Mouse (Mus musculus): ENCODE data around the gene Tcp11l1.

Gene Tcp11l1

DNA sequence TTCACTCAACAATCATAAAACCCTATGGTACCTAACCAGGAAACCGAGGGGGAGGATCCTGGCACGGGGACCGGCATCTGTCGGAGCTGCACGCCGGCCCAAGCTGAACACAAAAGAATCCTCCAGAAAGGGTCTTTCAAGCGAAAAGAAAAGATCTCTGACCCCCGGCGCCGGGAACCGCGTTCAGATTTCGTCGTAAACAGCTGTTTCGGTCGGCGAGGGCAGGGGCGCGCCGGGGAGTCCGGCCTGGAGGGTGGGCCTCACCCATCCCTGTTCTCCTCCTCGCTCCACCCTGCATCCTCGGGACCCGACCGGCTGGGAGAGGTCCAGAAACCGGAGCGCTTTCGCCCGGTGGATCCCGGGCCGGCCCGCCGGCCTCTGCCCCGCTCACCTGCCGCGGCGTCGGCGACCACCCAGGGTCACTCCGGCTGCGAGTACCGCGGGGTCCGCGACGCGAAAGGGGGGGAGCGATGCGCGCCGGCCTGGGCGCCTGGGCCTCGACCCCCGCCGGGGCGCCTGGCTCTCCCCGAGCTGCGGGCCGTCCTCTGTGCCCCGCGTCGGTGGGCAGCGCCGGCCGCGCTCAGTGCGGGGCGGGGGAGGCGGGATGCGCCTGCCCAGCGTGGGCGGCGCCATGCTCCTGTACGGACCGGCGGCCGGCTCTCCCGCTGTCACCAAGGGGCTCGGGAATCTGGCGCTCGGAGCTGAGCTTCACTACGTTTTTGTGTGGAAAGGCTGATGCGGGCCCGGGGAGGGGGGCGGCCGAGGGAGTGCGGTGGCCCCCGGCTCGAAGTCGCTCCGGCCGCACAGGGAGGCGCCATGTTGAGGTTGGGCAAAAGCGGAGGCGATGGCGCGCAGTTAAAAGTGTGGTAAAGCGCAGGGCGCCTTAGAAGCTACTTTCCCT, at the start of gene Tcp11l1:
TSS of gene Tcp11l1 (minus strand) at position 585 of the 901 bp plus-strand sequence.
- CTCF ChIA-PET, result interaction anchor here (0.5 kb wide), 1 partner anchor 51 kb away, joined by 3 read pairs; no protein-coding TSS in a partner anchor

DNA sequence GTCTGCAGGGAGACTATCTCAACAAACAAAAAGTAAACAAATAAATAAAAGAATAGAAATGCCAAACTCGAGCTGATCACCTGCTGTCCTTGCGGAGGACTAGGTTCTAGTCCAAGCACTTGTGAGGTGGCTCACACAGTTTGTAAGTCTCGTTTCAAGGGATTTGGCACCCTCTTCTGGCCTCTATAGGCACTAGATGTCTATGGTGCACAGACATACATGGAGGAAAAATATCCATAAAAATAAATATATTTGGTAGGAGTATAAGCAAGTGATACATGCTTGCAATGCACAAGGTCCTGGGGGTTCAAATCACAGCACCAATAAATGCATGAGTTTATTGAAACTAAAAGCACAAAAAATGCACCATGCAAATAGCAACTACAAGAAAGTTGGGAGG, 38.6 kb upstream of the Tcp11l1 start:
- CTCF ChIA-PET, result no interaction called here

DNA sequence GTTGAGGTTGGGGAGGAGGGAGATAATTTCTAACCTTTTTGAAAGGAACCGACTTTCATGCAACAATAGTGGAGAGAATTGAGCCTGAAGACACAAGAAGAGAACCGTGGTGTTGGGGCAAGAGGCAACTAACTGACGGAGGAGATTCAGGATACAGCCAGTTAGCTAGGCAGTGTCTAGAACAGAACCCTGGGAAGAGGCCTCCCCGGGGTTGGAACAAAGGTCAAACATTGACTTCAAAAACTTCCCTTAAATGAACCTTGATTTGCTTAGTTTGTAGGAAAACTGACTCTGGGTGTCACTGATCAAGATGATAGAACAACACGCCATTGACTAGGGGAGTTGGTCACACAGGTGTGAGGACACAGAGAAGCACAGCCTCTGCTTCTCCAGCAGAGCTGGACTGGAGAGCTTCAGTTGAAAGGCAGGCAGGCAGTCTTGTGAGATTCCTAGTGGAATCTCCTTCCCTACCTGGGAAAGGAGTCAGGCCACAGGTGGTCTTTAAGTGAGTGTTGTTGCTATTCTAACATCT, 36.7 kb upstream of the Tcp11l1 start:
- CTCF ChIA-PET, result no interaction called here

DNA sequence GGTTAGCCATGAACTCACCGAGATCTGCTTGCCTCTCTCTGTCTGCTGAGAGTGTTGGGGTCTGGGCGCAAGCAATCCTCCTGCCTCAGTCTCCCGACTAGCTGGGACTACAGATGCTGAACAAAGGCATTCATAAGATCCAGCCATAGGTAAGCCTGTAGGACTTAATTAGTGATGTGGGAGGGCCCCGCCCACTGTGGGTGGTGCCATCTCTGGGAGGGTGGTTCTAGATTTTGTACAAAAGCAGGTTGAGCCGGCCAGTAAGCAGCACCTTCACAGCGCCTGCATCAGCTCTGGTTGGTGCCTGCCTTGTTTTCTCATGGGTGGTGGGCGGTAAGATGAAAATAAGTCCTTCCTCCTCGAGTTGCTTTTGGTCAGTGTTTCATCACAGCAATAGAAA, 34.3 kb upstream of the Tcp11l1 start:
- CTCF ChIA-PET, result no interaction called here

DNA sequence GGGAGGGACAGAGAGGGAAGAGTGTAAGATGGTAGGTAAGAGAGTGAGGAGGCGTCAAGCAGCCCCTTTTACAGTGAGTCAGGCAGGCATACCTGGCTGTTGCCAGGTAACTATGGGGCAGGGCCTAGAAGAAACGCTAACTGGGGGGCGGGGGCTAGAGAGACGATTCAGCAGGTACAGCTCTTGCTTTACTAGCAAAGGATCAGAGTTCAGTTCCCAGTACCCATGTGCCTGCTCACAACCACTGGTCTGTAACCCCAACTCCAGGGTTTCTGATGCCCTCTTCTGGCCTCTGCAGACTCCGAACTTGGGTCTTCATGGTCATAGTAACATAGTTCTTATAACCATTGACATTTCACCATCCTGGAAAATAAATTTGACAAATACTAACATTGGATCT, 32.0 kb upstream of the Tcp11l1 start:
- CTCF ChIA-PET, result no interaction called here

DNA sequence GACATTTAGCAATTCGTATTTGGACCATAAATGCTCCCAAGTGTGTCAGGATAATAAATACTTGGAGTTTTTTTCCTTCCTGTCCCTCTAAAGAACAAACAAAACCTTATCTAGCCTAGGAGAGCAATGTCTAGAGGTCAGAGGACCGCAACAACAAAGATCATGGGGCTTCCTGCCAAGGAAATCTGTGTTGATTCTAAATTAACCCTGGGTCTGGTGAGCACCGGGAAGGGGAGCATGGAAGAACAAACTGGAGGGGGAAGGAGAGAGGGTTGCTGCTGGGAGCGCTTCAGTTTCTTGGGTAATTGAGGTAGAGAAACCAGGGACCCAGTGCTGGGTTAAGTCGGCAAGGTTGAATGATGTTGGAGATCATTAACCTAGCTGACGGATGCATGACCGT, 31.2 kb upstream of the Tcp11l1 start:
- CTCF ChIA-PET, result no interaction called here

DNA sequence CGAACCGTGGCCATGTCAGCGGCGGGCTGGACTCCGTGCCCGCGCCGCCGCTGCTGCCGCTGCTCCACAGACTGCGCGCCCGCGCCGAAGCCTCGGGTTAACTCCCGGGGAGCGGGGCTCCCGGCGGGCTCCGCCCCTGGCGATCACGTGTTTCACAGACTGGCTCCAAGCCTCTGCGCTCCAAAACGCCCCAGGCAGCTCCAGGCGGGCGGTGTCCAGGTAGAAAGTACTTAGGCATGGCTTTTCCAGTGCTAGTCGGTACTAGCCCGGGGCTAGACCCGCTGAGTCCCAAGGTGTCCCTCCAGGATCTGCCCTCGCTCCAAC, 30.7 kb upstream of the Tcp11l1 start, which contains the start of gene Depdc7:
TSS of gene Depdc7 (minus strand) at position 138 of the 324 bp plus-strand sequence.
- CTCF ChIA-PET, result no interaction called here

DNA sequence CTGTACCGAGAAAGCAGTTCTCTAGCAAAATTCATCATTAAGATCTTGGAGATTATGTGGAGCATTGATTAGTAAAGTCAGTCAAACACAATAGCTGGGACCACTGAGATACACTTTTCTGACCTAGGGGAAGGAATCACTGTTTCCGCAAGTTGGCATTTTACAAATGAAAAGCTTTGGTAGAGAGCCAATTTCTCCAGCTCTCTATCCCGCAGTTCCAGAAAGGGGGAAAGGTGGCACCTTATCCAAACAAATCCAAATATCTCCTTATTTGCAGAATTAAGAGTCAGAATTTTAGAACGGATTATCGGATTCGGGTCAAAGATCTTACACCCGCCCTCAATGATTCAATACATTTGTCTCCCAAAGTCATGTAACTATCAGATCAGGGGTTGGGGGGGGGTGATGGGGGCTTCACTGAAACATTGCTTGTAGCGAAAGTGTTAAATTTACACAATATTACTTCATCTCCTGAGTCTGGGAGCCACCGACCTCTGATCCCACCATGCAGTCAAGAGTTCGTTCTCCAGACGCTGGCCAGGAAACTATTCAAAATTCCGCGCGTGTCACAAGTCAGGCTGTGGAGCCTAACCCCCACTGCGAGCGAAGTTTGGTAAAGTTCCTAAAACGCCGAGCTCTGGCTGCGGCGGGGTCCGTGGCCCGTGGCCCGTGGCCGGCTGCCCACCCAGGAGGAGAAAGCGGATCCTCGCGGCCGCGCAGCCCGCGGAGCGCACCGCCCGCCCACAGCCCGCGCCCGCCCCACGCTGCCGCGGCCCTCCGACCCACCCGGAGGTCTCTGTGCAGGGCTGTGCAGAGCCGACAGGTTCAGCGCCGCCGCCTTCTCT, 30.1 kb upstream of the Tcp11l1 start:
- CTCF ChIA-PET, result no interaction called here

DNA sequence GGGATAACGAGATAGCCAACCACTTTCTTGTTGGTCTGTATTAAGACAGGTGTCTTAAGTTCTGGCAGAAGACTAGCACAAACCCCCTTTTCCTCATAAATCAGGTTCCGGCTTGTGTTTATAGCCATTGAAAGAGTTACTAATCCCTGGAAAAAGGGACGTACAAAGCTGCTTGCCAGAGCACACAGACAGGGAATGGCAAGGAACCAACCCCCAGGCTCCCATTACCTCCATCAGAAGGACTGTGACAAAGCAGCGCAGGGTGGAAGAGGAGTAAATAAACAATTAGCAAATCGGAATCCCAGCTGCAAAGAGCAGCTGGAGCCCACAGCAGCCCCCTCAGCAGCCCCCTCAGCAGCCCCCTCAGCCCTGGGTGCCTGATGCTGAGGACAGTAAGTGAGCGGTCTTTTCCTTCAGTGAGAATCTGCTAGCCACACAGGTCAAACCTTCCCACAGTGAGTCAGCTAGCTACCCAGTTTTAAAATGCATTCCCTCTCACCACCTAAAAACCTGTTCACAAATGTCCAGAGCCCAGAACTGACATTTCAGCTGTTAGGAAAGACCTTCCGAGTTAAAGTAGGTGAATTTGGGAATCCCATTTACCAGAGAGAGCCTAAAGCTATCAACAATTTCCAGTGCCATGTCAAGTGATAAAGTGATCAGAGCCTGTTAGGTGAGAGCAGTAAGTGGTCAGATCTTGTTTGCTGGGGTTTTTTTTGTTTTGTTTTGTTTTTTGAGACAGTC, 29.2 kb upstream of the Tcp11l1 start:
- CTCF ChIA-PET, result interaction anchor here (1.0 kb wide), 1 partner anchor 16 kb away, joined by 4 read pairs; no protein-coding TSS in a partner anchor

DNA sequence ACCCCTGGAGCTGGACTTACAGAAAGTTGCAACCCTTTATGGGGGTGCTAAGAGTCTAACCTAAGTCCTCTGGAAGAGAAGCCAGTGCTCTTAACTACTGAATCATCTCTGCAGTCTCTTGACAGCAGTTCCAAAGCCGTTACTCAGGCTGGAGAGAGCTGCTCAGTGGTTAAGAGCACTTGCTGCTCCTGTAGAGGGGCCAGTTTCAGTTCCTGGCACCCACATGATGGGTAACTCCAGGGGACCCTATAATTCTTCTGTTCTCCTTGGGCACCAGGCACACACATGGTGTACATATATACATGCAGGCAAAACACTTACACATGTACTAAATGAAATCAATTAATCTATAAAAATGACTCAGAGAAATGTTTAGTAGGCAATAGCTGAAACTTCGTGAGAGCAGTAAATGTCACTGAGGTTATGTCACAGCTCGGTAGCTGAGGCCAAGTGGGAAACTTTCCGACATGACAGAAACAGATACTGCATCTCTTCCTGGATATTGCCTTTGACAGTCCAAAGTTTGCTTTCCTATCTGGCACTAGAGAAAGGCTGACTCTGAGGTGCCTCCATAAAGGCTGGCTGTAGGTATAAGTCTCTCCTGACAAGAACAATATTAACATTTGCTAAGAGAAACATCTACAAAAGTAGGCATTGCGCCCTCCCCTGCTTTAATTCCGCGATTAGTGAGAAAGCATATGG, 28.4 kb upstream of the Tcp11l1 start:
- CTCF ChIA-PET, result interaction anchor here (1.0 kb wide), 1 partner anchor 17 kb away, joined by 4 read pairs; no protein-coding TSS in a partner anchor

DNA sequence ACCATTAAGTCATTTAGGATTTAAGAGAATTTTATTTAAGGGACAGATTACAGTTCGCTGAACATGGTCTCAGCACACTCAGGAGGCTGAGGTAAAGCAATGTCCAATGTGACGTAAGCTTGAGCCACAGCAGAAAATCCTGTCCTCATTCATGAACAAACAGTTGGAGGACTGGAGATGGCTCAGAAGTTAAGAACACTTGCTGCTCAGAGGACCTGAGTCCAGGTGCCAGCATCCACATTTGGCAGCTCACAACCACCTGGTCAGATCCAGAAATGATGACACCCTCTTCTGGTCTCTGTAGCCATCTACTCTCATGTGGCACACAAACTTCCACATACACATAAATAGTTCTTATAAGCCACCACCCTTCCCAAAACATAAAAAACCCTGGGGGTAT, 27.7 kb upstream of the Tcp11l1 start:
- CTCF ChIA-PET, result interaction anchor here (0.6 kb wide), 1 partner anchor 8 kb away, joined by 6 read pairs; no protein-coding TSS in a partner anchor

DNA sequence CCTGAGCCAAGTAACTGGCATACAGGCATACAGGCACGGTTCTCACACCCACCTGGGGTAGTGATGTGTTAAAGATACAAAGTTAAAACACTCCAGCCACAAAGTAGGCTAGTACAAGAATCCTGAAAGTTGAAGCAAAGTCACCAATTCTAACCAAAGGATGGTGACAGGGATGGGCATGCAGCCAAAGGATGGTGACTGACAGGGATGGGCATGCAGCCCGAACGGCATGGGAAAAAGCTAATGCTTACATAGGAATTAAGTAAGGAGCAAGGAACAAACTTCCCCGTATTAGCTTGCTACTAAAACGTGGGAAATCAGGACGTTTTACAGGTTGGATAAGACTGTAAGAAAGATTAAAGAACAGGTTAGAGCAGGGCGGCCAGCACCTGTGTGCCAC, 24.3 kb upstream of the Tcp11l1 start:
- CTCF ChIA-PET, result no interaction called here

DNA sequence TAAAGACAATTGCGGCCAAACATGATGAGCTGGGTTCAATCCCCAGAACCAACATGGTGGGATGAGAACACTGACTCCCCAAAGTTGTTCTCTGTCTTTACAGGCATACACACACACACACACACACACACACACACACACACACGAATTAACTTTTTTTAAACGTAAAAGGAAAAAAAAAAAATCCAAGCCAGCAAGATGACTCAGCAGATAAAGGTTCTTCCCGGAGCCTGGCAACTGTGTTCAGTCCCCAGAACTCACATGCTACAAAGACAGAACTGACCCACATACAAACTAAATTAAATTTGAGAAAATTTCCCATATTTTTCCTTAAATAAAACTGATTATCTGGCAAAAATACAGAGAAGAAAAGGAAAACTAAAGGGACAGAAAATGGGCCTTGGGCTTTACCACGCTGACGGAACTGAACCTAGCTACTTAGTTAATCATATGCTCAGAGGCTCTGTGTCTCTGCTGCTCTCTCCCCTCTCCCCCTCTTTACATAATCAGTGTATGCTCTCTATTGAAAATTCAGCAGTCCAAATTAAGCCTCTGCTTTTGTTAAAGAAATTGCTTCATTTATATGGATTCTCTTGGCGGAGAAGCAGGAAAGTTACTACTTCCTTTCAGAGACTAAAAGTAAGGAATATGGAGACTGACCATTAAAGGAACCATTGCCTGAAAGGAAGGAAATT, 20.7 kb upstream of the Tcp11l1 start:
- CTCF ChIA-PET, result interaction anchor here (0.6 kb wide), 1 partner anchor 40 kb away, joined by 8 read pairs; no protein-coding TSS in a partner anchor

DNA sequence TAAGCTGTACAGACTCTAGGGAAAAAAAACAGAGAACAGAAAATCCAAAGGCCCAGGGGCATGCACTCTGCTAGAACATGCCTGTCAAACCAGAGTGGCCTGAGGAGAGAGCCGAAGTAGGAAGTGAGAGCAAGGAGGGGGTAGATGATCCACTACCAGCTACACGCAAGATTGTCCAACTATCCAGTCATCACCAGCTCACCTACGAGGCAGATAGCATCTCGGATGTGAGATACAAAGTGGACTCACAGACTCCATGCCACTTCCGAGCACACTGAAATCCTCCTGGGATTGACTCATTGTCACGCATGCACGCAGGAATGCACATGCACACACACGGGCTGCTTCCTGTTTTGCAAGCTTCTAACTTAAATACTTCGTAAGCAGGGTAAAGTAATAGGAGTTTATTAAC, 20.1 kb upstream of the Tcp11l1 start:
- CTCF ChIA-PET, result interaction anchor here (0.6 kb wide), 1 partner anchor 41 kb away, joined by 8 read pairs; no protein-coding TSS in a partner anchor

DNA sequence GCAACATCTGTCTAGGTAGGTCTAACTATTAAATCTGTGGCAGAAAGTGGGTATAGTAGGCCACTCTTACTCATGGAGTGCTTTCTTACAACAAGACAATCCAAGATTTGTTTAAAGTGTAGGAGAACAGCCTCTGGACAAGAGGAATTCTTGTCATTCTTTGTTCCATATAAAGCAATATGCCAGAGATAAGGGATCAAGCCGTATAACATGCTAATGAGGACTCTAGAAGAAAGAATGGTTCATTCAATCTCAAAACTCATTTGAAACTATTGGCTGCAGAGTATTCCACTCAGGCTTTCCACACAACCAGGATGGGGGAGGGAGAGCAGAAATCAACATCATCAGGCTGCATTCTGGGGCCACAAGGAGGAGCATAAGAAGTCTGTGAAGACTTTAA, 15.4 kb upstream of the Tcp11l1 start:
- CTCF ChIA-PET, result no interaction called here

DNA sequence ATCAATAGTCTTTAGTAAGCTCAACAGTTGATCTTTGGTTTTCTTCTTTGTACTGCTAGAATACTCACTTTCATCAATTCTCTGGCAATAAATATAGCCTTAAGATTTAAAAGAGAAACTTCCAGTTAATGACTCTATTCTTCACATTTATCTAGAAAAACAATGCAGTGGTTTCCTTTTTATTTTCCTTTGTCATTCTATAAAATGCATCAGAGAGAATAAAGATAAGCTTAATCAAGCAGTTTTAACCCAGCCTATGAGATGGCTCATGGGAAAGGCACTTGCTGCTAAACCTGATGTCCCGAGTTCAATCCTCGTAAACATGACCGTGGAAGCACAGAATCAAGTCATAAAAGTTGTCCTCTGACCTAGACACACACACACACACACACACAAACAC, 10.1 kb upstream of the Tcp11l1 start:
- CTCF ChIA-PET, result no interaction called here

DNA sequence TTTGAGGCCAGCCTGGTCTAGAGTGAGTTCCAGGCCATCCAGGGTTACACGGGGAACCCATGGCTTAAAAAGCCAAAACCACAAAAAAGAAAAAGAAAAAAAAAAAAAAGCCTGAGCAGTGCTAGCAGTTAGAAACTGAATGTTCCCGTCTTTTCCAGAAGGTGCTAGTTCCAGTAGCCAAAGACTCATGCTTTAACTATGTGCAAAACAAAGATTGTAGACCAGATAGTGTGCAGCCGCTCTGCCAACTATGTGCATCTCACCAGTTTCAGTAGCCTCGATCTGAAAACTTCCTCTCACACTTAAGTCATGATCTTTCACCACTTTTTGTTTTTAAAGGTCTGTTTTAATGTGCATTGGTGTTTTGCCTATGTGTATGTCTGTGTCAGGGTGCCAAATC, 5.9 kb upstream of the Tcp11l1 start:
- CTCF ChIA-PET, result no interaction called here

DNA sequence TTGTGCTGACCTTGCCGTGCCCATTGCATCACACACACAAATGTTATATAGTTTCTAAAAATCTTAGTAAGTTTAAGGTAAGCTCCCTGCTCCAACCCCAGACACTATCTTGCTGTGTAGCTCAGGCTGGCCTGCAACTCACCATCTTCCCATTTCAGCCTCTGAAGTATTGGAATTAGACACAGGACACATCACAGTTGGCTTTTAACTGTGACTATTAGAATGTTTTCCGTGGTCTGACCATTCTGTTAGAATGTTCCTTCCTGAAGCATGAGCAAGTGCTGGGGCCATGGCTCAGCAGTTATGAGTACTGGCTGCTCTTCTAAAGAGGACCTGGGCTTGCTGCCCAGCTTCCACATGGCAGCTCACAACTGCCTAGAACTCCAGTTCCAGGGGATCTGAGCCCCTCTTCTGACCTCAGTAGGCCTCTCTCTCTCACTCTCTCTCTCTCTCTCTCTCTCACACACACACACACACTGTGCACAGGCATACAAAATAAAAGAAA, 5.3 kb upstream of the Tcp11l1 start:
- CTCF ChIA-PET, result no interaction called here

DNA sequence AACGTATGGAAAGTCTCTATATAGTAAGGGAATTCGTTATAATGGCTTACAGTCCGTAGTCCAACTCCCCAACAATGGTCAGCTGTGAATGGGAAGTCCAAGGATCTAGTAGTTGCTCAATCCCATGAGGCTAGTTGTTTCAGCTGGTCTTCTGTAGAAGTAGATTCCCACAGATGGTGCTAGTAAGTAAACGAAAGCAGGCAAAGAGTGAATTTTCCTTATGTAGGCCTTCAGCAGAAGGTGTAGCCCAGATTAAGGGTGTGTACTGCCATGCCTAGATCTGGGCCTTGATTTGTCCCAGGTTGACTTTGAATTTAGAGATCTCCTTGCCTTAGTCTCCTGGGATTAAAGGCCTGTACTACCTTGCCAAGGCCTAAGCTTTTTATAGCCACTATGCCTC, 4.3 kb upstream of the Tcp11l1 start, which contains the start of gene Pin1rt1:
TSS of gene Pin1rt1 (minus strand) at position 101 of the 400 bp plus-strand sequence.
- CTCF ChIA-PET, result no interaction called here

DNA sequence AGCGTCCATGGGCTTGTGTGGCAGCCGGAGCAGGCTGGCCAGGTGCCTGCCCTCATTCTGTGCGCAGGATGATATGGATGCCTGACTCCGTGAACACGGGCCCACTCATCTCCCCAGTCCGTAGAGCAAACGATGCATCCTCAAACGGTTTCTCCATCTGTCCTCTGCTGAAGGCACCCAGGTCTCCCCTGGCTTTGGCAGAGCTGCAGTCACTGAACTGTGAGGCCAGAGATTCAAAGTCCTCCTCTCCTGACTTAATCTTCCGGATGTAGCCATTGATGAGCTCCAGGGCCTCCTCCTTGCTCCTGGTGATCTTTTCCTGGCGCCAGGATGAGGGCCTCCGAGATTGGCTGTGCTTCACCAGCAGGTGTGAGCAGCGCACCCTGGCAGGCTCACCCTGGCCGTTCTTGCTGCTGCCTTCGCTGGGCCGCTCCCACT, 2.3 kb upstream of the Tcp11l1 start:
- CTCF ChIA-PET, result no interaction called here

Data from spleen, embryonic (tissue).